Mouse (Mus musculus) embryonic facial prominence, embryonic 15.5 days (tissue): Measurements from ENCODE around the gene Utp11. TPM values are rescaled to one million over a fixed set of nuclear protein-coding genes. Genes with fewer than 3 reads are reported as not detected.

Experiments used
- ATAC-seq: fragments of 200-750 bp; cut with Nextera tagmentation; 2 replicates; pipeline ENCODE4 v1.8.0; 2017; ENCODE audit warnings: low read depth, moderate TSS enrichment; ENCODE audit not compliant: insufficient number of reproducible peaks, low FRiP score, low TSS enrichment
- H3K27ac ChIP-seq: fragments of 300-500 bp; sonication (generic); replicated peaks from 2 replicates; pipeline ENCODE4 v1.5.1; 2015; ENCODE audit warnings: mild to moderate bottlenecking, inconsistent platforms
- H3K27me3 ChIP-seq: fragments of 300-500 bp; sonication (generic); 2 replicates; pipeline ENCODE4 v1.6.1; 2015; ENCODE audit warnings: inconsistent platforms
- H3K36me3 ChIP-seq: fragments of 300-500 bp; sonication (generic); 2 replicates; pipeline ENCODE4 v1.6.1; 2015; ENCODE audit warnings: mild to moderate bottlenecking, inconsistent platforms
- H3K4me1 ChIP-seq: fragments of 300-500 bp; sonication (generic); 2 replicates; pipeline ENCODE4 v1.6.1; 2015; ENCODE audit warnings: inconsistent platforms
- H3K4me2 ChIP-seq: fragments of 300-500 bp; sonication (generic); replicated peaks from 2 replicates; pipeline ENCODE4 v1.6.1; 2015; ENCODE audit warnings: mild to moderate bottlenecking, inconsistent platforms
- H3K4me3 ChIP-seq: fragments of 300-500 bp; sonication (generic); replicated peaks from 2 replicates; pipeline ENCODE4 v1.5.1; 2015; ENCODE audit warnings: mild to moderate bottlenecking, inconsistent platforms
- H3K9ac ChIP-seq: fragments of 300-500 bp; sonication (generic); 2 replicates; pipeline ENCODE4 v1.6.1; 2015; ENCODE audit warnings: inconsistent platforms
- H3K9me3 ChIP-seq: fragments of 300-500 bp; sonication (generic); replicated peaks from 2 replicates; pipeline ENCODE4 v1.6.1; 2016; ENCODE audit warnings: inconsistent platforms
- WGBS: fragments of 180-500 bp; shearing (Covaris S2); methylation state at CpG from one replicate; pipeline ENCODE4 v1.1.7; 2015; 5-methylcytosine and 5-hydroxymethylcytosine counted together
- polyA plus RNA-seq: library from polyadenylated mRNA; unstranded; fragments of >200 nt; fragmentation: Nextera tagmentation; extraction: Ambion mirVana; gene quantifications from 2 replicates; pipeline ENCODE4 v1.2.1, GENCODE M21; 2015

The Utp11 gene
- polyA plus RNA-seq, 1 experiment from 2014 or later = 71.3 TPM

DNA sequence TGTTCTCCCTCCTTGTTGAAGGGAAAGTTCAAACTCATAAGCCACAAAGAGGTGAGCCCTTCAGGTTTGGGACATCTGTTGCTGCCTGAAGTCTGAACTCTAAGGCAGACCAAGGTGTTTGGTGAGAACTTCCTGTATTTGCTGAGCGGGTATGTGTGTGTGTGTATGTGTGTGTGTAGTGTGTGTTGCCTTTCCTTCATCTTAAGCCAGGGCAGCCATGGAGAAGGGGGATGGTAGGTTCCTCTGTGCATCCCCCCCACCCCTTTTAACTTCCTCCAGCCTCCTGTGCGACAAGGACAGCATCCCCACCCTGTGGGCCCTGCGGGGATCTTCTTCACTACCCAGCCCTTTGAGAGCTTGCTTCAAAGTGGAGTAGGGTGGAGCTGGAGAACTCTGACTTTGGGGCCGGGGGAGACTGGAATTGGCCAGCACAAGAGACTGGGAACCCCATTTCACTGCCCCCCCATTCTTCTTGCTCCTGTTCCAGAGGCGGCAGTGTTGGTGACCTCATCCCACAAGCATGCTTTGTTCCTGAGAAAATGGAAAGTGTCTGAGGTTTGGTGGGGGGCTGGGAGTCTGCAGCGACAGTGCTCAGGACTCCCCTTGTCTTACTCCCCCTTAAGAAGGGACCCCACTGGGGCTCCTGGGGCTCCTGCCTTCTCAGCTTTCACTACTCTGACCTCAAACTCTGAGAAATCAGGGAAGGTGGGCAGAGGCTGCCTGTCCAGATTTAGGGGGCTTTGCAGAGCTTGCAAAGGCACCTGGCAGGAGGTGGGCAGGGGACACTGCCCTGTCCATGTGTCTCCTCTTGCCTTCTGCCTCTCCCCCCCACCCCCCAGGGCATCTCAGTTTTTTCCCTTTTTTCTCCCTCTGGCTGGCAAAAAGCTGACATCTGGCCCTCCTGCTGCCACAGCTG is 10.7 kb upstream of the Utp11 start:
- ATAC-seq = no peak
- Histone ChIP-seq H3K27ac (peak overlapping the region; percentile 89), H3K4me2 (peak overlapping the region; percentile 81), H3K36me3 (peaks cover 16% of the 10 kb centered on the region), H3K9ac (peak overlapping the region; percentile 10; the same call in 1 of the 2 replicates), H3K4me3 (peak overlapping the region; percentile 15), H3K9me3 (no peaks in the 10 kb centered on the region), H3K4me1 (peaks cover 76% of the 10 kb centered on the region), H3K27me3 (no peaks in the 10 kb centered on the region)
- 4% methylated on average over 6 of the region's 6 CpGs for WGBS

DNA sequence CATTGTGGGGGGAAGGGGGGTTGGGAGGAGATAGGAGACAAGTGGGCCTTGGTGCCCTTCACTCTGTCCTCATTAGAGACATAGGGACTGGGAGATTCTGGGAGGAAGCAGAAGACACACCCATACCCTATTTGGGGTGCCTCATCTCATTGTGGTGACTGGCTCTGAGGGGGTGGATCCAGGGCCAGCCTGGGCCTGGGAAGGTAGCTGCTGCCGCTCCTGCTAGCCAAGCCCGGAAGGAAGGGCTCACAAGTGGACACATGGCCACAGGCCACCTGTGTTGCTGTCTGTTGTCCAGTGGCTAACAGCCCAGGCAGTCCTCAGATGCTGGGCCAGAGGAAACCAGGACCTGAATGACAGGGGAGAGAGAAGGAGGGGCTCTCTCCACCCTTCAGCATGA is 10.0 kb upstream of the Utp11 start:
- no peaks in the 10 kb centered on the region for H3K27me3 ChIP-seq
- H3K4me3 ChIP-seq = peak overlapping the region; percentile 15
- peak overlapping the region; percentile 81 for H3K4me2 ChIP-seq
- H3K27ac ChIP-seq = peak overlapping the region; percentile 89
- 39% methylated on average over 2 of the region's 2 CpGs for WGBS
- peaks cover 69% of the 10 kb centered on the region for H3K4me1 ChIP-seq
- no peaks in the 10 kb centered on the region for H3K9me3 ChIP-seq
- H3K9ac ChIP-seq = no peak overlapping the region
- ATAC-seq = no peak
- peaks cover 16% of the 10 kb centered on the region for H3K36me3 ChIP-seq

DNA sequence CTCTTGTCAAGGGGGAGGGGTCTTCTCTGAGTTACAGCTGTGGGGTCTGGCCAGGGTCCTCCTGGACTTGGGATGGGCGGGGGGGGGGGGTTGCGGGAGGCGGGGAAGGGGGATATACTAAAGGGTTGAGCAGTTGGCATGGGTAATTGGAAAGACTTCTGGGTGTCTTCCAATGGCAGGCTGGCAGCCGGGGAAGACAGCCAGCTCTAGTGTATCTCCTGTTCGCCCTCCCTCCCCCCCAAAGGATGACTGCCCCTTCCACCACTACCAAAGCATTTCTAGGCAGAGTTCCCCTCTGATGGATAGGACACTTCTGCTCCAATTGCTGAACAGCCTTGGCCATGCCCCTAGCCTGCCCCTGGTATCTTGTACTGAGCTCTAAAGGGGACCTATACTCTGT is 8.5 kb upstream of the Utp11 start:
- H3K4me2 ChIP-seq = peak overlapping the region; percentile 81
- H3K36me3 ChIP-seq = peaks cover 10% of the 10 kb centered on the region; the same call in 1 of the 2 replicates
- H3K27me3 ChIP-seq = no peaks in the 10 kb centered on the region
- ATAC-seq = no peak
- no peaks in the 10 kb centered on the region for H3K9me3 ChIP-seq
- peak overlapping the region; percentile 97 for H3K27ac ChIP-seq
- WGBS = 25% methylated on average over 5 of the region's 5 CpGs
- peaks cover 56% of the 10 kb centered on the region for H3K4me1 ChIP-seq
- H3K9ac ChIP-seq = peak overlapping the region; percentile 87; the same call in 1 of the 2 replicates
- peak overlapping the region; percentile 87 for H3K4me3 ChIP-seq

DNA sequence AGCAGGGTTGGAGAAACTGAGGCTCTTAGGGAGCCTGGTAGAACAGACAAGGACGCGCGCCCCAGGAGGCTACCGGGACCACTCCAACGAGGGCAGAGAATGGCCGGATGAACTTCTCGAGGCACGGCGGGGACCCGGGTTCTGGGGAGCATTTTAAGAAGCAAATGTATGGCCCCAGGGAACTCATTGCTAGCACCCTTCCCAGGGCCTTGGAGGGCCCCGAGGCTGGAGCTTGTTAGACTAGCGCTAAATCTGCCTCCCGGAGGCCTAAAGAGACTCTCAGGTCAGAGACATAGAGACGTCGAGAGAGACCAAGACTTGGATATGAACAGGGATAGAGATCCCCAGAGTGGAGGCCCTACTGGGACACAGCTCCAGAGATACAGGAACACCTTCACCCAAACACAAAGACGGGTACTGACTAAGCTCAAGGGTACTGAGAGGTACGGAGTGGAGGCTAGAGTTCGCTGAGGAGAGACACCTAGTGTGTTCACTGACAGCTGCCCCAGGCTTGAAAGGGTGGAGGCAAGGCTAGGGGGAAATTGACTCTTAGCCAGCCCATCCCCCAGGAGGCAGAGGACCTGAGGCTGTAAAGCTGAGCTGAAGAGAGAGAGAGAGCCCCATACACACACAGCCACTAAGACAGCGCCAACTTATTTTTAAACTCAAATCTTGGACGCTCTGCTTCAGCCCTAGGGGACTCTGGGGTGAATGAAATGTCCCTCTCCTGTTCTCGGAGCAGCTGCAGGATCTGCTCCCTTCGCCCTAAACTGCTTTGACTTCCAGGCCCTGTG is 7.8 kb upstream of the Utp11 start:
- H3K9ac ChIP-seq = peak overlapping the region; percentile 87
- H3K36me3 ChIP-seq = peaks cover 5% of the 10 kb centered on the region; the same call in 1 of the 2 replicates
- no peaks in the 10 kb centered on the region for H3K9me3 ChIP-seq
- H3K27me3 ChIP-seq = no peaks in the 10 kb centered on the region
- peak overlapping the region; percentile 87 for H3K4me3 ChIP-seq
- peak; percentile 16 for ATAC-seq
- H3K4me1 ChIP-seq = peaks cover 56% of the 10 kb centered on the region
- WGBS = 1% methylated on average over 22 of the region's 22 CpGs
- peak overlapping the region; percentile 81 for H3K4me2 ChIP-seq
- peak overlapping the region; percentile 97 for H3K27ac ChIP-seq

DNA sequence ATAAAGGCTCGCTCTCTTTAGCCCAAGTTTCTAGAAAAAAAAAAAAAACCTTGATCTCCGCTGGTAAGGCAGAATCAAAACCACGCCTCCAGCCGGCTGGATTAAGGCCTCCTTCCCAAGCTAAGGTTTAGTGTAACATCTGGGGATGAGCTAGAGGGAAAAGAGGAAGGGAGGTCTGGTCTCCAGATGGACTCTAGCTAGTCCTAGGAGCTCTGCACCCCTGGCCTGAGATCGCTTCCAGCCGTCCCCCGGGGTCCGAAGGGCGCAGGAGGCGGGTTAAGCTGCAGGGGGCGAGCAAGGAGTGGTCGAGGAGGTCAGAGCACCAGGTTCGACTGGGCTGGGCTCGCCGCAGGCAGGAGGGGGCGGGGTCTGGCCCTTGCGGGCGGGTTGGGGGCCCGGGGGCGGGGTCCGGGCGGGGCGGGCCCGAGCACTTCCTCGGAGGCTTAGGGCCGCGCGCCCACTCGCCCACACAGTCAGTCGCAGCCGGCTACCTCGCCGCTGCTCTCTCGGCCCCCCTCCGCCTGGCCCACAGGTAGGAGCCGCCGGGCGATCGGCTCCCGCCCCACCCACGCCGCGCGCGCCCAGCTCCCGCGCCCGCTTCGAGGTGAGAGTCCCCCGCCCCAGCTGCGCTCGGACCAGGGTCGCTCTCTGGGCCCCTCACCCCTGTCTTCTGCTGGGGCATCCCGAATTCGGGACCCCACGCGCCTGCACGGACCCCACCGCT is 7.0 kb upstream of the Utp11 start, which contains the start of gene Fhl3:
Fhl3 (plus strand) TSS at position 454 of the 724 bp plus-strand sequence.
- H3K4me1 ChIP-seq = peaks cover 55% of the 10 kb centered on the region
- no peaks in the 10 kb centered on the region for H3K27me3 ChIP-seq
- H3K36me3 ChIP-seq = no peaks in the 10 kb centered on the region
- peak within 1 kb of the TSS; percentile 87 for H3K9ac ChIP-seq
- no peaks in the 10 kb centered on the region for H3K9me3 ChIP-seq
- under 1% methylated on average over 55 of the region's 59 CpGs for WGBS
- peak; percentile 80 for ATAC-seq
- H3K4me3 ChIP-seq = peak within 1 kb of the TSS; percentile 87
- H3K27ac ChIP-seq = peak within 1 kb of the TSS; percentile 97
- peak within 1 kb of the TSS; percentile 81 for H3K4me2 ChIP-seq

DNA sequence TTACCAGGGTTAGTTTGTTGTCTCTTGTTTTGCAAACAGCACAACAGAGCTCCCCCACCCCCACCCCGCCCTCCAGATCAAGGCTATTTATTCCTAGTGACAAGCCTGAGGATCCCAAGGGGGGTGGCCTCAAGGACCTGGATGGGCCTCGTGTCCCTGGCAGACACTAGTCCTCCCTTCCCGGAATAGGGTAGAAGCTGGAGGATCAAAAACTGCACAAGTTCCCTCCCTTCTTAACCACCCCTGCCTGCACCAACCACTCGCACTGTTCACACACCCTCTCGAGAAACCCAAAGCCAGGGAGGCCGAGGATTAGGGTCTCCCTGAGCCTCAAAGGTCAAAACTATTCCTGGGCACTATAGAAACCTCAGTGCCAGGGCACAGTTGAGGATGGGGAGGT is 6.4 kb upstream of the Utp11 start:
- H3K9ac ChIP-seq = no peak overlapping the region
- no peaks in the 10 kb centered on the region for H3K27me3 ChIP-seq
- no peak for ATAC-seq
- H3K9me3 ChIP-seq = no peaks in the 10 kb centered on the region
- peak overlapping the region; percentile 97 for H3K27ac ChIP-seq
- H3K4me1 ChIP-seq = peaks cover 49% of the 10 kb centered on the region
- H3K4me2 ChIP-seq = peak overlapping the region; percentile 81
- no peaks in the 10 kb centered on the region for H3K36me3 ChIP-seq
- peak overlapping the region; percentile 87 for H3K4me3 ChIP-seq
- WGBS = 12% methylated on average over 6 of the region's 6 CpGs

DNA sequence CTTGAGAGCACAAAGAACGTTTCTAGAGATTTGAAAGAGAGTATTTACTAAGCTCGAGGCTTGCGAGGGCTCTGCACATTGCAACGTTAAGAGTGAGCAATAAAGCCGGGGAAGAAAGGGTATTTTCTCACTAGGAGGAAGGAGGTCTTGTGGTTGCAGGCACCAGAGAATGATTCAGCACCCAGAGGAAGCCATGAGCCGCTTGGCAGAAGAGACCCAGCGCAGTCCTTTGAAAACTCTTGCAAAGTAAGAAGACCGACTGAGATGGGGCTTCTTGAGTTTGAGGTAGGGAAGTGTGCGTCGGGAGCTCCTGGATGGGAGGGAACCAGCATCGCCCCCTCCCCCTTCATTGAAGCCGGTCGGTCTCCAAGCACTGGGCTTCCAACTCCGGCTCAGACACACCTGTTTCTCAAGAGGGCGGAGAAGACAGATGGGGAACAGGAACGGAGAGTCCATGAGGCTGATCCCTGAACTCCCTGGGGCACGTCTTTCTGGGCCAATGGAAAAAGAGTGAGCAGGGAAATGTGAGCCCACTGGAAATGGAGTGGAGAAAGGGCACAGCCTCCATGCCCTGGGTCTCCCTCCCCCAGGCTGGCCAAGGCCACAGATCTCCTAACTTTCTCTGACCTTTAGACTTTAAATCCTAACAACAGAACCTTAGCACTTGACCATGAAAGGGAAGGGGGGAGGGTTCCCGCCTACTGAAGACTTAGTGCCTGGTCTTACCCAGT is 2.6 kb upstream of the Utp11 start:
- no peak overlapping the region for H3K9ac ChIP-seq
- peak overlapping the region; percentile 30 for H3K4me2 ChIP-seq
- peak overlapping the region; percentile 44; the same call in 1 of the 2 replicates for H3K27ac ChIP-seq
- H3K4me3 ChIP-seq = peak overlapping the region; percentile 12; the same call in 1 of the 2 replicates
- no peaks in the 10 kb centered on the region for H3K27me3 ChIP-seq
- H3K36me3 ChIP-seq = no peaks in the 10 kb centered on the region
- H3K9me3 ChIP-seq = no peaks in the 10 kb centered on the region
- no peak for ATAC-seq
- peaks cover 44% of the 10 kb centered on the region for H3K4me1 ChIP-seq
- WGBS = 13% methylated on average over 18 of the region's 18 CpGs

DNA sequence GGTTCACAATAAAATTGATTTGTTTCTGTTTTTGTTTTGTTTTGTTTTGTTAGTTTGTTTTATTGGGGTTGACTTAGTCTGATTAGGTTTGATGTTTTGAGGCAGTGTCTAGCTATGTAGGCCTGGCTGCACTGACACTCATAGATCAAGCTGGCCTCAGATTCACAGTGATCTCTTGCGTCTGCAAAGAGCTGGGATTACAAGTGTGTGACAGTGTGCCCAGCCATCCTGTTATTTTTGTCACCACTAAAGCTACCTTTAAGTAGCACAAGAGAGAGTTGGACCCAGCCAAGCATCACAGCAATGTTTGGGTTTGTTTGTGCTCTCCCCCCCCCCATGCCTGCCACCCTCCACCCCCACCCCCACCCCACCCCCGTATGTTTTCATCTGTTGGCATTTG is 1.2 kb upstream of the Utp11 start:
- Histone ChIP-seq H3K27ac (no peak overlapping the region), H3K27me3 (no peaks in the 10 kb centered on the region), H3K4me2 (no peak overlapping the region), H3K9me3 (no peaks in the 10 kb centered on the region), H3K36me3 (no peaks in the 10 kb centered on the region), H3K4me1 (peaks cover 36% of the 10 kb centered on the region), H3K9ac (no peak overlapping the region), H3K4me3 (no peak overlapping the region)
- WGBS = 71% methylated on average over 2 of the region's 2 CpGs
- ATAC-seq = no peak

DNA sequence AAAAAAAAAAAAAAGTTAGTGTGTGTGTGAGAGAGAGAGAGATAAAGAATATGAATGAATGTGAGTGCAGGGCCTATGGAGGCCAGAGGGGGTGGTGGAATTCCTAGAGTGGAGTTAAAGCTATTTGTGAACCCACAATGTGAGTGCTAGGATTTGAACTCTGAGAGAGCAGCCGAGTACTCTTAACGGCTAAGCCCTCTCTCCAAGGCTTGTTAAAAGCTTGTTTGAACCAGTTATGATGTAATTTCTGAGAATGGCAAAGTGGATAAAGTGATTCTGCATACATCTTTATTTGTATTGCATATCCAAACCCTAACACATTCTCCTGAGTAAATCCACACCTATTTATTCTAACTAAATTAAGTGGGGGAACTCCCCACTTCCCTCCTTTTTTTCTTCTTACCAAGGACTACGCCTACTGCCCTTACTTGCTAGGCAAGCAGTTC is 961 bp downstream of the Utp11 start:
- H3K27ac ChIP-seq = no peak overlapping the region
- ATAC-seq = no peak
- H3K4me2 ChIP-seq = peak overlapping the region; percentile 70
- no peaks in the 10 kb centered on the region for H3K9me3 ChIP-seq
- no peaks in the 10 kb centered on the region for H3K27me3 ChIP-seq
- H3K36me3 ChIP-seq = 0 out of 2 replicates have a peak, but pooled peaks cover 3% of the 10 kb centered on the region
- peaks cover 31% of the 10 kb centered on the region for H3K4me1 ChIP-seq
- 42% methylated on average over 3 of the region's 3 CpGs for WGBS
- peak overlapping the region; percentile 87 for H3K4me3 ChIP-seq
- H3K9ac ChIP-seq = peak overlapping the region; percentile 94

DNA sequence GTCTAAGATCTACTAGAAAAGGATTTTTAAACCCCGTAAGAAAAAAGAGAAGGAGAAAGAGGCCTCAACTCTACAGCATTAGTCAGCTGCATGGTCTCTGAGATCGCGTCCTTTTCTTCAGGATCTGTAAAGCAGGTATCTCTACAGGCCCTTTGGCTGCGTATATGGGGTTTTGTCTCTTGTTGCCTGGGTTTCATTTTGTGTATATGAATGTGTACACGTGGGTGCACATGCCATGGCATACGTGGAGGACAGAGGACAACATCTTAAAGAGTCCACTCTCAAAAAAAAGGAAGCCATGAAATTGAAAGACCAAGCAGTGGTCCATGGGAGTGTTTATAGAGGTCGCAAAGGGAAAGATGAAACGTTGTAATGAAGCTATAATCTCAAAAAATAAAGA is 1.9 kb downstream of the Utp11 start:
- Histone ChIP-seq H3K4me2 (no peak overlapping the region), H3K4me3 (no peak overlapping the region), H3K27ac (no peak overlapping the region), H3K36me3 (0 out of 2 replicates have a peak, but pooled peaks cover 8% of the 10 kb centered on the region), H3K9ac (no peak overlapping the region), H3K27me3 (no peaks in the 10 kb centered on the region), H3K4me1 (peaks cover 31% of the 10 kb centered on the region), H3K9me3 (no peaks in the 10 kb centered on the region)
- ATAC-seq = no peak
- 84% methylated on average over 8 of the region's 8 CpGs for WGBS
